ENCODE assay signal across 11 mouse cellular contexts in the genomic region with DNA sequence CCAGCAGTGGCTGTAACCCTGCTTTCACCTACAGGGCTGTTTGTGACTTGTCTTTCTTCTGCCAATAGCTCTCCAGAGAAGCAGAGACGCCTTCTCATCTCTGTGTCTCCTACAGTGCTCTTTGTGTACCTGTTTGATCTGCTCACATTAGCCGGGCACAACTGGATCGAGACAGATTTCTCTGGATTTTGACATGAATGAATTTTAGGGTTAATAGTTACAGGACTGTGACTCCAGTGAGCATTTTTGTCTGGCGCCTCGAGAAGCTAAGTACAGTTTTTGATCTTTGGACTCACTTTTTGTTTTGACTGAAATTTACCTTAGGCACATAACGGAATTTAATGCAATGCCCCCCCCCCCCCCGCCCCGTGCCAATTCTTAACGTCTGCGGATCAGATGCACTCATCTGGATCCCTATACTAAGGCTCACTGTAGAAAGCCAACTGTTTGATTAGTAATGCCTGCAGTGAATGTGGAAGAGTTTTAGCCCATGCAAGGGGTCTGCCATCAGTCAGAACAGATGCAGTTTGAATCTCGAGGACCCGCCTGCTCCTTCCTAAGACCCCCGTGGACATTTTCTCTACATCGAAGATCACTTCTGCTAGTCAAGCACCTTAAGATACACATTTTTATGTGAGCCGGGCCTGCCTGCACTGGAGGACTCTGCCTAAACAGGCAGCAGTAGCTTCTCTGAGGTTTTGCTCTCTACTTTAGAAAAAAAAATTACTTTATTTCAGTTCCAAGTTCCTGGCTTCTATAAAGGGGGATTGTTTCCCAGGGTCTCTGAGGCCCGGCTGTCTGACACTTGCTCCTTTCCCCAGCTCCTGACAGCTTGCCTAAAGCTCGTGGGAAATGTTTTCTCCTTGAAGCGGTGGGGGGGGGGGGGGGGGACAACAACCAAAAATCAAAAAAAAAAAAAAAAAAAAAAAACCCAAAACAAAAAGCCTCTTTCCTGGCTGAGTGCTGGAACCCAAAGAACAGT. TPM values are rescaled to one million over a fixed set of nuclear protein-coding genes. Genes with fewer than 3 reads are reported as not detected.
DNase-seq lines count a peak whose midpoint lies in the region; ATAC-seq and TF ChIP-seq lines count a peak whose summit lies in the region.
"Had no signal": no experiment of that assay in that cellular context is flagged by ENCODE, and none has a peak within 500 bp of the region (broad histone marks: within the 10 kb centered on the region; RNA-seq: fewer than 3 reads in every experiment).

No protein-coding gene starts in this region.

- no peak for DNase-seq in liver, postnatal 0 days
- DNase-seq in forebrain, embryonic 14.5 days (ENCODE audit: low spot score): peak; percentile 47
- no peak for DNase-seq in kidney, postnatal 0 days (ENCODE audit: low spot score)
- DNase-seq in spleen, postnatal 14 days (ENCODE audit: low spot score in 2 of 2): no peak
- no peak for DNase-seq in cerebellum, adult 8-10 months
- no peak for DNase-seq in T-cell, adult 2 months (ENCODE audit: low spot score)
- DNase-seq: layer of hippocampus, adult 9-11 months; thymus, adult 18-20 months had no signal

- no peak for ATAC-seq in liver, postnatal 0 days
- no peak for ATAC-seq in liver, embryonic 12.5 days
- peak; percentile 37; the same call in 1 of the 2 replicates for ATAC-seq in forebrain, embryonic 14.5 days
- ATAC-seq in kidney, postnatal 0 days (replicated peaks; ENCODE audit: low FRiP score, low read depth): peak; percentile 38
- ATAC-seq in neural tube, embryonic 15.5 days (ENCODE audit: low FRiP score): peak; percentile 29; the same call in 1 of the 2 replicates

- WGBS in liver, postnatal 0 days (ENCODE audit: insufficient replicate concordance): 73% methylated on average over 17 of the region's 18 CpGs
- WGBS in liver, embryonic 12.5 days (ENCODE audit: insufficient replicate concordance): 72% methylated on average over 18 of the region's 18 CpGs
- WGBS in forebrain, embryonic 14.5 days: 54% methylated on average over 18 of the region's 18 CpGs
- 55% methylated on average over 17 of the region's 18 CpGs for WGBS in kidney, postnatal 0 days
- WGBS in neural tube, embryonic 15.5 days: 61% methylated on average over 18 of the region's 18 CpGs

- no peaks in the 10 kb centered on the region for H3K36me3 ChIP-seq in liver, postnatal 0 days (replicated peaks; ENCODE audit: insufficient read depth, low read length)
- no peaks in the 10 kb centered on the region for H3K36me3 ChIP-seq in liver, embryonic 12.5 days
- H3K36me3 ChIP-seq in forebrain, embryonic 14.5 days (ENCODE audit: control insufficient read depth, insufficient read depth, low read length): no peaks in the 10 kb centered on the region
- no peaks in the 10 kb centered on the region for H3K36me3 ChIP-seq in kidney, postnatal 0 days (ENCODE audit: insufficient read depth, low read length)
- H3K36me3 ChIP-seq in neural tube, embryonic 15.5 days: no peaks in the 10 kb centered on the region
- H3K36me3 ChIP-seq: G1E had no signal

- no peak for TF ChIP-seq EP300 in liver, postnatal 0 days (IDR thresholded peaks at IDR 0.05; ENCODE audit: low read depth)

- H3K4me2 ChIP-seq in liver, postnatal 0 days (ENCODE audit: low read depth, low read length): 0 out of 2 replicates have a peak overlapping the region, but pooled peaks have one; percentile 29
- no peak overlapping the region for H3K4me2 ChIP-seq in liver, embryonic 12.5 days
- H3K4me2 ChIP-seq in forebrain, embryonic 14.5 days (ENCODE audit: low read length): peak overlapping the region; percentile 38
- peak overlapping the region; percentile 42; the same call in 1 of the 2 replicates for H3K4me2 ChIP-seq in kidney, postnatal 0 days (ENCODE audit: low read length)
- peak overlapping the region; percentile 40 for H3K4me2 ChIP-seq in neural tube, embryonic 15.5 days

- no peak overlapping the region for H3K4me3 ChIP-seq in liver, postnatal 0 days (ENCODE audit: low read depth, low read length)
- no peak overlapping the region for H3K4me3 ChIP-seq in liver, embryonic 12.5 days
- H3K4me3 ChIP-seq in forebrain, embryonic 14.5 days (ENCODE audit: low read depth, low read length): no peak overlapping the region
- no peak overlapping the region for H3K4me3 ChIP-seq in kidney, postnatal 0 days (replicated peaks; ENCODE audit: low read depth, low read length)
- 0 out of 2 replicates have a peak overlapping the region, but pooled peaks have one; percentile 16 for H3K4me3 ChIP-seq in neural tube, embryonic 15.5 days (replicated peaks)

- H3K27ac ChIP-seq in liver, postnatal 0 days (ENCODE audit: low read depth): no peak overlapping the region
- H3K27ac ChIP-seq in liver, embryonic 12.5 days: no peak overlapping the region
- H3K27ac ChIP-seq in forebrain, embryonic 14.5 days (ENCODE audit: low read depth, low read length): no peak overlapping the region; the same call in 1 of the 2 replicates
- peak overlapping the region; percentile 72 for H3K27ac ChIP-seq in kidney, postnatal 0 days
- peak overlapping the region; percentile 69 for H3K27ac ChIP-seq in neural tube, embryonic 15.5 days (replicated peaks)

- TF ChIP-seq CTCF in liver, postnatal 0 days (IDR thresholded peaks at IDR 0.05; ENCODE audit: low read depth): no peak
- TF ChIP-seq CTCF in kidney, postnatal 0 days (IDR thresholded peaks at IDR 0.05; ENCODE audit: low read depth): no peak

- no peaks in the 10 kb centered on the region for H3K27me3 ChIP-seq in liver, postnatal 0 days (ENCODE audit: insufficient read depth, low read length)
- no peaks in the 10 kb centered on the region for H3K27me3 ChIP-seq in liver, embryonic 12.5 days (replicated peaks)
- H3K27me3 ChIP-seq in forebrain, embryonic 14.5 days (replicated peaks; ENCODE audit: control insufficient read depth, insufficient read depth, low read length): no peaks in the 10 kb centered on the region
- no peaks in the 10 kb centered on the region for H3K27me3 ChIP-seq in kidney, postnatal 0 days (ENCODE audit: insufficient read depth, low read length)
- H3K27me3 ChIP-seq in neural tube, embryonic 15.5 days (replicated peaks): no peaks in the 10 kb centered on the region

- H3K9me3 ChIP-seq in liver, postnatal 0 days (ENCODE audit: low read length): no peaks in the 10 kb centered on the region
- no peaks in the 10 kb centered on the region for H3K9me3 ChIP-seq in liver, embryonic 12.5 days (replicated peaks)
- no peaks in the 10 kb centered on the region for H3K9me3 ChIP-seq in forebrain, embryonic 14.5 days (replicated peaks; ENCODE audit: control insufficient read depth, low read length)
- no peaks in the 10 kb centered on the region for H3K9me3 ChIP-seq in kidney, postnatal 0 days (replicated peaks; ENCODE audit: low read length)
- H3K9me3 ChIP-seq in neural tube, embryonic 15.5 days (replicated peaks): no peaks in the 10 kb centered on the region
- H3K9me3 ChIP-seq: G1E had no signal

- no peak overlapping the region for H3K9ac ChIP-seq in liver, postnatal 0 days (replicated peaks)
- H3K9ac ChIP-seq in liver, embryonic 12.5 days: no peak overlapping the region
- H3K9ac ChIP-seq in forebrain, embryonic 14.5 days (ENCODE audit: low read length): peak overlapping the region; percentile 40; the same call in 1 of the 2 replicates
- H3K9ac ChIP-seq in kidney, postnatal 0 days (ENCODE audit: low read depth, low read length): 0 out of 2 replicates have a peak overlapping the region, but pooled peaks have one; percentile 47
- H3K9ac ChIP-seq in neural tube, embryonic 15.5 days (replicated peaks): no peak overlapping the region

- H3K4me1 ChIP-seq in liver, postnatal 0 days (ENCODE audit: insufficient read depth): peaks cover 25% of the 10 kb centered on the region
- H3K4me1 ChIP-seq in liver, embryonic 12.5 days: peaks cover 28% of the 10 kb centered on the region
- no peaks in the 10 kb centered on the region for H3K4me1 ChIP-seq in forebrain, embryonic 14.5 days (ENCODE audit: control insufficient read depth, insufficient read depth, low read length)
- 0 out of 2 replicates have a peak, but pooled peaks cover 6% of the 10 kb centered on the region for H3K4me1 ChIP-seq in kidney, postnatal 0 days (replicated peaks; ENCODE audit: insufficient read depth, low read length)
- peaks cover 3% of the 10 kb centered on the region; the same call in 1 of the 2 replicates for H3K4me1 ChIP-seq in neural tube, embryonic 15.5 days

RNA-seq across cellular contexts. Expression of a gene that starts 8.4 kb away (rescaled TPM):
- 49.7 and 51.5 TPM in 2 replicates for polyA plus RNA-seq in liver, postnatal 0 days (2015; fragmentation: Nextera tagmentation; extraction: Ambion mirVana)
- polyA plus RNA-seq in liver, embryonic 12.5 days (2016; fragmentation: Nextera tagmentation; extraction: Ambion mirVana): 3.8 and 4.8 TPM in 2 replicates
- 18.1 and 24.8 TPM in 2 replicates for polyA plus RNA-seq in forebrain, embryonic 14.5 days (2014; fragmentation: Nextera tagmentation; extraction: Ambion mirVana)
- 82.2 and 82.5 TPM in 2 replicates for polyA plus RNA-seq in kidney, postnatal 0 days (2015; fragmentation: Nextera tagmentation; extraction: Ambion mirVana)
- polyA plus RNA-seq in neural tube, embryonic 15.5 days (2015; fragmentation: Nextera tagmentation; extraction: Ambion mirVana): 20.8 and 25.9 TPM in 2 replicates
- polyA plus RNA-seq: G1E had no signal

RNA-seq across cellular contexts. Expression of a gene that starts 40.5 kb away (rescaled TPM):
- polyA plus RNA-seq in liver, postnatal 0 days (2015; fragmentation: Nextera tagmentation; extraction: Ambion mirVana): 0.55 and 0.62 TPM in 2 replicates
- 0.07 and 0.11 TPM in 2 replicates for polyA plus RNA-seq in liver, embryonic 12.5 days (2016; fragmentation: Nextera tagmentation; extraction: Ambion mirVana)
- 0.06 and 0.64 TPM in 2 replicates for polyA plus RNA-seq in forebrain, embryonic 14.5 days (2014; fragmentation: Nextera tagmentation; extraction: Ambion mirVana)
- 30.3 and 31.8 TPM in 2 replicates for polyA plus RNA-seq in kidney, postnatal 0 days (2015; fragmentation: Nextera tagmentation; extraction: Ambion mirVana)
- 0.27 and 0.42 TPM in 2 replicates for polyA plus RNA-seq in neural tube, embryonic 15.5 days (2015; fragmentation: Nextera tagmentation; extraction: Ambion mirVana)

RNA-seq across cellular contexts. Expression of a gene that starts 44.3 kb away (rescaled TPM):
- 5.2 and 6.0 TPM in 2 replicates for polyA plus RNA-seq in liver, postnatal 0 days (2015; fragmentation: Nextera tagmentation; extraction: Ambion mirVana)
- 0.67 and 0.79 TPM in 2 replicates for polyA plus RNA-seq in liver, embryonic 12.5 days (2016; fragmentation: Nextera tagmentation; extraction: Ambion mirVana)
- polyA plus RNA-seq in forebrain, embryonic 14.5 days (2014; fragmentation: Nextera tagmentation; extraction: Ambion mirVana): 0.12 and 0.22 TPM in 2 replicates
- polyA plus RNA-seq in kidney, postnatal 0 days (2015; fragmentation: Nextera tagmentation; extraction: Ambion mirVana): 2.2 and 2.3 TPM in 2 replicates
- 0.66 and 0.78 TPM in 2 replicates for polyA plus RNA-seq in neural tube, embryonic 15.5 days (2015; fragmentation: Nextera tagmentation; extraction: Ambion mirVana)

Comparison
In these comparisons a context has a peak if more than half of its experiments do, and no peak if none do; other contexts are left out.
1. ATAC-seq: peak in forebrain, embryonic 14.5 days (single experiment), kidney, postnatal 0 days (single experiment) and neural tube, embryonic 15.5 days (single experiment); none in liver, postnatal 0 days (single experiment) and liver, embryonic 12.5 days (single experiment).
2. H3K27ac ChIP-seq: peak in kidney, postnatal 0 days (single experiment) and neural tube, embryonic 15.5 days (single experiment); none in liver, postnatal 0 days (single experiment), liver, embryonic 12.5 days (single experiment) and forebrain, embryonic 14.5 days (single experiment).
3. H3K9ac ChIP-seq: peak in forebrain, embryonic 14.5 days (single experiment) and kidney, postnatal 0 days (single experiment); none in liver, postnatal 0 days (single experiment), liver, embryonic 12.5 days (single experiment) and neural tube, embryonic 15.5 days (single experiment).
4. RNA of a gene that starts 40.5 kb away (polyA plus RNA-seq): 30.3 to 31.8 TPM in kidney, postnatal 0 days; 0.55 to 0.62 TPM in liver, postnatal 0 days, 0.27 to 0.42 TPM in neural tube, embryonic 15.5 days, 0.07 to 0.11 TPM in liver, embryonic 12.5 days and 0.06 to 0.64 TPM in forebrain, embryonic 14.5 days; every median in the first group is over 10 times any median in the second.